Mouse (Mus musculus): ENCODE data around the gene Epb41l4b.
A peak's percentile ranks its signal among the peaks of the same experiment; 100 is the strongest.

Gene Epb41l4b

DNA sequence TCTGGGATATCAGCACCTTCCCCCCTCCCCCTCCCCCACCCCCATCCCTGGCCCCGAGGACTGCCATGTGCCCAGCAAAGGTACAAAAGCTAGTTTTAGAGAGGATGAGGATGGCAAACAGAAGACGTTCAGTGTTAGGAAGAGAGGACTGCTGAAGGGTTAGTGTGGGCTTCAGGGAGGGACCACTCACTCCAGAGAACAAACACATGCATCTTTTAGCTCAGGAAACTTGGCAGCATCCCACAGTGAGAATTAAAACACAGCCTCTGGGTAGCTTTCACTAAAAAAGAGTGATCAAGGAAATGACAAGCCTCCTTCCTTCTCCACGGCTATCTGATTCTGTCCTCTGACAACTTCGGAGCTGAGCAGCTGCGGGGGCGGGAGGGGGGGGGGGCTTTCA lies 132.3 kb downstream of the Epb41l4b start:
- no peak for DNase-seq (ENCODE audit: low spot score)

DNA sequence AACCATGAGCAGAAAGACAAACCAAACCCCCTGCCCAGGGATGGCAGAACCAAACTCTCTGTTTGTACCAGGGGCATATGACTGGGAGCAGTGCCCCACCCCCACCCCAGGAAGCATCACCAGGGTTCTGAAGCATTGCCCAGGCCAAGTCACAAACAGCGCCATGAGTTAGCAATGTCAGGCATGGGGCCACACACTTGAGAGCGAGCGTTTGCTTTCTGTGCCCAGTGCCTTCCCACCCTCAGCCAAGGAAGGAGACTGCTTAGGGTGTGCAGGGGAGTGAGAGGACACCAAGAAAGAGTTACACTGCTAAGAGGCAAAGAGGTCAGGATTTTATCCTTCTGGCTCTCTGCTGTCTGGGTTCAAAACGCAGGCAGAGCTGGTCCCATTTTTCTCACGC lies 132.8 kb downstream of the Epb41l4b start:
- no peak for DNase-seq (ENCODE audit: low spot score)

DNA sequence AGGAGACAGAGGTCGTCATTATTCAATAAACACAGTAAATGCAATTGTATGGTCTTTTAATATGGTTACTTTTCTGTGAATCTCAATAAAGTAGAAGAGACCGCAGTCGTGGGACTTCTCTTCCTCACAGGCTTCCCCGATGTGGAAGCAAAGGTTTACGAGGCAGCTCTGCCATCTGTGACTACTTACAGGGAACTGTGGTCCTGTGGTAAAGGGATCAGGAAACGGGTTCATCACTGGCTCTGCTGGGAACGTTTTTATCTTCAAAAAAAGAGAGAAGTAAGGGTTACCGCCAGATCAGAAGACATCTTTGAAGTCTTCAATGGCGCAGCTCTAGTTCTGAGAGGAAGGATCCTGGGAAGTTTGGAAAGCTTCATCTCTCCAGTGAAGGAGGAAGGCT lies 135.5 kb downstream of the Epb41l4b start:
- DNase-seq (ENCODE audit: low spot score): no peak

DNA sequence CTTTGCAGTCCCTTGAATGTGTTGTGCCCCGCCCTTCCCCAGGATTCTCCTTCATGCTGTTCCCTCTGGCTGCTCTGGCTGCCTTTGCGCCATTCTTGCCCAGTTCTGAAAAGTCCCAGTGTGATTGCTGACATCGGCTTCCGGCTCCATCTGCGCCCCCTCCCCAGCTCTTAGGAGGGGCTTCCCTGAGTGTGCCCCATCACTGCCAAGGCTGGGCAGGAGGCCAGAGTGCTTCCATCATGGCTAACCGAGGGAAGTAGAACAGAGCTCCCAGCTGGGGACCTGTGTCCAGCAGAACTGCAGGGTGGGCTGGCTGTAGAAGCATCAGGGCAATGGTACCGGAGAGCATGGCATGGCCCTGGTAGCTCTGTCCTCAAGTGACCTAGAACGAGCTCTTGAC lies 138.2 kb downstream of the Epb41l4b start:
- DNase-seq (ENCODE audit: low spot score): no peak

DNA sequence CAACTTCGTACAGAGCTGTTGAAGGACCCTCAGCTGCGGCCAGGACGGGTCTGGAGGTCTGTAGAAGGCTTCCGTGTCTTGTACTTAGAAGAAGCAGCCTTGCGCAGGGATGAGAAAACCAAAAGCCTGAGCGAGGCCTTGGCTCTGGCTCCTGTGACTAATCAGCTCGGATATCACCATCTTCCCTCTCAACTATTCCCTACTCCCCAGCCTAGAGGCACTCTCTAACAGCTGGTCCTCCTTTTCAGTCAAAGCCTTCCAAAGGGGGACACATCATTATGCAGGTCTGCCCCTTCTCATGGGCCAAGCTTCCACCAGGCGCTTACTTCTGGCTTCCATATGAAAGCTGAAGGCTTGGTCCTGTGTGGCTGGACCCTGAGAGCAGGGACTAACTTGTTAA lies 139.4 kb downstream of the Epb41l4b start:
- no peak for DNase-seq (ENCODE audit: low spot score)

DNA sequence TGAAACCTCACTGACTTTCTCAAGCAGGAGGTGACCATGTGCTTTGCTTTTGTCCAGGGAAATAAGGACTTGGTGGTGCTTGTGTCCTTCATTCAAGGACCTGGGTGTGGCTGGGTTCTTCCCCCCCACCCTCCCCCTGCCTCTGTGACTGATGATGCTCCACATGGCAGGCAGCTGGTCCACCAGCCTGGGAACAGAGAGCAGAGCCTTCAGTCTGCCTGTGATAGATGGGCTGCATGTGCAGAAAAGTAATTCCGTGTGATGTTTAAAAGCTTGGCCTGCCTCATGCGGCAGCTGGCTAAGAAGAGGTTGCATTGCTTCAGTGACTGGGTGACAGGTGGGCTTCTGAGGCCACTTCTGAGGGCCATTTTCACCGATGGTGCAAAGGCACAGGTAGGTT lies 140.5 kb downstream of the Epb41l4b start:
- DNase-seq (ENCODE audit: low spot score): no peak

DNA sequence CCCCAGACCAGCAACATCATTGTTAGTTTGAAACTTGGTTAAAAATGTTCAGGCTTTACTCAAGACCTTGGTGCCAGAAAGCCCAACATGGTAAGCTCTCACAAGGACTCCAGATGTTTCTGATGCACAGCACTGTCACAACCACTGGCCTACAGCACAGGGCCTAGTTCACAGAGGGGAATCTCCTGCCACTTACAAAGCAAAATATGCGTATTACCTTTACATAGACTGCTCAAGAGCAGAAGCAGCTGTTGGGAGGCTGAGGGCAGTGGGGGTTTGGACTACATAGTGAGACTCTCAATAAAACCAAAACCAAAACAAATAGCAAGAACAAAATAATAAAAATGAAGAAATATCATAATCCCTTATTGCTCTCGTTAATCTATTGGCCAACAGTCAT lies 141.8 kb downstream of the Epb41l4b start:
- no peak for DNase-seq (ENCODE audit: low spot score)

DNA sequence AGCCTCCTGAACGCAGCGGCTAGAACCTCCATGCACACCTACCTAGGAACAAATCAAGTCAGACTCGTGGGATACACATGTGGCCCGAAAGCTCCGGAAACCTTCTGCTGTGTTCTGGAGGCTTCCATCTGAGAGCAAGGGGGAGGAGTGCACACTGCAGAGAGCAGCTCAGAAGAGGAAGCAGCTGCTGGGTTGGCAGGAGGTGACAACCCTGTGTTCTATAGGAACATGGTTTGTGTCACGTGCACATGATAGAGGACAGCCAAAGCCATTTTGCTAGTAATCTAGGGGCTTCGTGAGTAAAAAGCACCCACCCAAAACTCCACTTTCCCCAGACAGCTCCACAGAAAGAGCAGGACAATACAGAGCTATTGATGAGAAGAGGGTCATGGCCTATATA lies 149.9 kb downstream of the Epb41l4b start:
- no peak for DNase-seq (ENCODE audit: low spot score)

DNA sequence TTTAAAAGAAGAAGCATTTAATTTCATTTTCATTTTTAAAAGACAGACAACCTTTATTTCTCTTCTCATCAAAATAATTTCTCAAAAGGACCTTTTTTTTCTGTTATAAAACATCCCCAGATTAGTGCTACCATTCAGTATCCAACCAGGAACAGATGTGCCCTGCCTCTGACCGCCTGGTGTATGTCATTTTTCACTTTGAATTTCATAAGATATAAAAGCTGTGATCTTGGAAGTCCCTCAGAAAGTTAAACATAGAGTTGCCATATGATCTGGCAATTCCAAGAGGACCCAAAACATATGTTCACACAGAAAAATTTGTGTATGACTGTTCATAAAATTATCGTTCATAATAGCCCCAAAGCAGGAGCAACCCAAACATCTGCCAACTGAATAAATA lies 151.3 kb downstream of the Epb41l4b start:
- DNase-seq (ENCODE audit: low spot score): no peak

DNA sequence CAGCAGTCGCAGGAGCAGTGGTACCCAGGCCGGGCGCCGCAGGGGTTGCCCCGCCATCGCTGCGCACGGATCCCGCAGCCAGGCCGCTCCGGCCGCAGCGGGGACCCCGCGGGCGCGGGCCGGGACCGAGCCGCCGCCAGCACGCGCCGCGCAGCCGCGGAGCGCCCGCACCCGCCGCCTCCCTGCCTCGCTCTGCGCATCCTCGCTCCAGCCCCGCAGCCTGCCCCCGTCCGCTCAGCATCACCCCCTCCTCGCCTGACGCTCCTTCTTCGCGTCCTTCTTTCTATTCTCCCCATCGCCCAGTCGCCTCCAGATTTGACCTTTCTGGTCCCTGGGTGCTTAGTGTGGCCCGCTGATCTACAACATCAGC lies 153.0 kb downstream of the Epb41l4b start, which contains the start of gene Frrs1l:
Frrs1l (minus strand) TSS at position 177 of the 370 bp plus-strand sequence.
- DNase-seq (ENCODE audit: low spot score): peak; percentile 58

DNA sequence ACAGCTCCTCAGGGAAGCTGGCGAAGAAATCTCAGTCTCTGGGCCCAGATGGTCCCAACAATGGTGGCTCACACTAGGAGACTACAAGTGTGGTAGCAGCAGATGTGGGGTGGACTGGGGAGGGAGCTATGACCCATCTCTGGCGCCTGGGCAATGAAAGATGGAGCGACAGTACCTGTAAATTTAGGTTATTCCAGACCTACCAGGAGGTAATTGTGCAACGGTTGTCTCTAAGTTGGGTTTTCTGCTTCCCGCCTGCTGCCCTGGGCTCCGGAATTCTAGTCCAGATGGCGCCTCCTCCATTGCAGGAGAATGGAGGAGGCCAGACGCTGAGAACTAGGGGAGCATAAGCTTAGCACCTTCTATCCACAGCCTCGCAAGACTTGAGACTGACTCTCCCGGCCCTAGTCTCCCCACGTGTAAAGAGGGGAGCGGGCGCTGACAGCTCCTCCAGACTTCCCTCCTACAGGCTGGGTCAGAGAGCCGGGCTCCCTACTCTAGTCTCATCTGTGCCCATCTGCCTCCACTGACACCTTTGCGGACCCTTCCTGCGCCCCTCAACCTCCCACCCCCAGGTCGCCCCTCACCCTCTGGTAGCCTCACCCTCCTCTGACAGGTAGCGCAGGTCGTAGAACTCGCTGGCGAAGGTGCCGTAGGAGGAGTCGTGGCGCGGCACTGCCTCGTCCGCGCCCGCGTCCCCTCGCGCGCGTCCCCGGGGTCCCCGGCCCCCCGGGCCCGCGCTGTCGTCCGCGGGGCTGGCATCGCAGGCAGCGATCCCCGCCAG lies 153.6 kb downstream of the Epb41l4b start:
- DNase-seq (ENCODE audit: low spot score): peak; percentile 56

DNA sequence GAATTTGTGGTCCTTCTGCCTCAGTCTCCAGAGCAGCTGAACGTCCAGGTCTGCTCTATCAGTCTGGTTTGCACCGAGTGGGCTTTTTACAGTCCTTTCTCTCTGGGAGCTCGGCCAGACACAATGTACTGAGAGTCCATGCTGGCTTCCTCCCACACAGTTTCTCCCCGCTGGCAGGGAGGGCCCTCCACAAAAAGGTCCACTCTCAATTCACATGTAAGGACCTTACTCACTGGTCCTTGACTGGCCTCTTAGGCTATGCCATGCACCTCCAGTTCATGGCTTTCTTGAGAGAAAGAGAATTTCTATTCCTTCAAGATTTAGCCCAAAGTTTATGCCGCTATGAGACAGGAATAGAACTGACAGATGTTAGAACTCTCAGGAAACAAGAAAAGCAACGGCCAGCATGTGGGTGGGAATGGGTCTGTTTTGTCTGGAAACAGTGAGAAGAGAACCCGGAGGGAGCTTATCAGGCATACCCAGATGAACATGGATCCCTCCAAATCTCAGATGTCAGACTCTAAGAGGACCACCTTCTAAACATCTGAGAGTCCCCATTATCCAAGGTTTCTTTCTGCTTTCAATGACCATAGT lies 177.6 kb downstream of the Epb41l4b start:
- DNase-seq (ENCODE audit: low spot score): no peak

DNA sequence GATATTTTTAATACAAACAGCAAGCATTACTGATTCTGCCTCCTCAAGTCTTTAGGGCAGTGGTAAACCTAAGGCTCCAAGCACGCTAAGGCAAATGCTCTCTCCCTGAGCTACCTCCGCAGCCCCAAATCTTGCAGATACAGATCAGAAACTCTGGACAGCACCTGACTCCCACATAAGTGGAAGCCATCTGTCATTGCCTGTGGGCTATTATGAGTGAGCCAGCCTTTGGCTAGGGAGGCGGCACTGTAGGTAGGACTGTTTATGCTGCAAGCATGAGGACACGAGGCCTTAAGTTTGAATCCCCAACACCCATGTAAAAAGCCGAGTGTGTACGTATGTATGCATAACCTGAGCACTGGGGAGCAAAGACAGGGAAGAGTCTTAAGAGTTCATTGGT lies 179.6 kb downstream of the Epb41l4b start:
- no peak for DNase-seq (ENCODE audit: low spot score)

DNA sequence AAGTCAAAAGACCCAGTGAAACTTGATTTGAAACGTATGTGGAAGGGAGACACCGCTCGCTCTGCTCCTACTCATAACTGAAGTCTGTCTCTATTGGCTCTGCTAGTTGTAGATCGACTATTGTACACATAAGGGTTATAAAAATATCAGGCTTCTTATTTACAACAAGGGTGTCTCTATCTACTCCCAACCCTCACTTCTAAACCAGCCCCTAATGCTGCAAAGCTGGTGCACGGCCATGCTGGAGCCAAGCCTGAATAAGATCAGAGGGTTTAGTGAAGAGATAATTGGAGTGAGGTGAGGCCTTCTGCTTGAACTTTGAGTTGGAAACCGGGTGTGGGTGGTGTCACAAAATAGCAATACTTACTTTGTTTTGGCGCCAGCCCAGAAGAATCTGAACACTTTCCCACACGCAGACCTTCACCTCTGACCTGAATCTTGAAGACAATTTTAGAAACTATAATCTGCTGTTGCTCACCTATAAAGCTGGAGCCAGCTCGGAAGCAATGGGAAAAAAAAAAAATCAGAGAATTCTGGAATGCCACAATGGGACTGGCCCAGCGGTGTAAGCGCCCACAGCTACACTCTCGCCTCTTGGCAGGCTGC lies 181.8 kb downstream of the Epb41l4b start:
- DNase-seq (ENCODE audit: low spot score): no peak

DNA sequence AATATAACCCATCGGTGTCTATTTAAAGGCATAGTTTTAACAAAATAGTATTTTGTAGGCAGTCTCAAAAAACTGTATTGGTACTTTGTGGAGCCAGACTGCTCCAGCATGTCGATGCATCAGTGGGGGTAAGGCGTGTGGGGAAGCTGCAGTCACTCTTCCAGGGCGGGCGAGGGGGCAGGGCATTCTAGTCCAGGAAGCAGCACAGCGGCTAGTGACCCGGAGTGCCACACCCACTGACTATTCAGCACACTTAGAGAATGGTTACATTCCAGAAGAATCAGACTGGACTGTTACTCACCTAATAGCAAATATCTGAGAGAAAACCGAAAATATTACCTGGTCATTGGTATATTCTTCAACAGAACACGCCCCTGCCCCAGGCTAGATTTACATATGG lies 185.7 kb downstream of the Epb41l4b start:
- DNase-seq (ENCODE audit: low spot score): no peak

DNA sequence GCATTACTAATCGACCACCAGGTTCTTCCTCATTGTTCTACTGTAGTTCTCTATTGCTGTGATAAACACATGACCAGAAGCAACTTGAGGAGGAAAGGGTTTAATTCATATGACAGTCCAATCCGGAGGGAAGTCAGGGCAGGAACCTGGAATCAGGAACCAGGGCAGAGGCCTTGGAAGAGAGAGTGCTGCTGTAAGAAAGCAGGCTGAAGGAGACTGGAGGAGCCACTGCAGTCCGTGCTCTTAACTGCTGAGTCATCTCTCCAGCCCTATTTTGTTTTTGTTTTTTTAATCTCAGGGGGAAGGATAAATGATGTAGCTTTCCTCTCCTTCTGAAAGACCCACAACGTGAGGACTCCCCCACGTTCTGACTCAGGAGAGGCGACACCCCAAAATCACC lies 190.0 kb downstream of the Epb41l4b start:
- no peak for DNase-seq (ENCODE audit: low spot score)

DNA sequence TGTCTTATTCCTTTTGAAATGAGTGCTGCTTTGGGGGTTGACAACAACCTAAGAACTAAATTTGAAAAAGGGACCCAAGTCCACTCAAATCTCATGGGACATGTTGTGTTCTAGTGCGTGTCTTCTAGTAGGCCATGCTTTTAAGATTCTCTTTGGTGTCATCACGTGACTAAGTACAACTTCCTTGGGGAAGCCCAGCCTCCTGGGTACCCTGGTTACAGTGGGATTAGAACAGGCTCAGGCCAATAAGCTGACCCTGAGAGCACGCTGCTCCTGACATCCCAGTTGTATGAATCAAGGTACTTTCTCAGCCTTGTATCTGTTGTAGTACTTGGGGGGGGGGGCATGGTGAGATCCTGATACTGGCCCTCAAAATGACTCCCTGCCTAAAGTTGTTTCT lies 191.5 kb downstream of the Epb41l4b start:
- no peak for DNase-seq (ENCODE audit: low spot score)

DNA sequence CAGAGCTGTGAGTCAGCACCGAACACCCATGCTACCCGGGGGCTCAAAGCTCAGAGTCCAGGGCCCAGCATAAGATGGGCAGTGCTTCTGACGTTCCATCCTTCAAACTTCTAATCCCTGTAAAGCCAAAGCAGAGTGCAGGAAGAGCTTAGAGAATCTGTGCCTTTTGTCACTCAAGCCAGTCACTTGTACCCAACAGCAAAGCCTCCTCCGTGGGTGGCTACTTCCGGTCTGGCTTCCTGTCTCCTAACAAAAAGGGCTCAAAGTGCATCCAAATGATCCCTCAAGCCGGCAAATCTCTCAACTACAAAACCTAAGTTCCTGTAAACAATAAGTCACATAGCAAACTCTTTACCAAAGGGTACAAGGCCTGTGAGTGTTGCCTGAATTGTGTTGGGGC lies 193.7 kb downstream of the Epb41l4b start:
- DNase-seq (ENCODE audit: low spot score): no peak

DNA sequence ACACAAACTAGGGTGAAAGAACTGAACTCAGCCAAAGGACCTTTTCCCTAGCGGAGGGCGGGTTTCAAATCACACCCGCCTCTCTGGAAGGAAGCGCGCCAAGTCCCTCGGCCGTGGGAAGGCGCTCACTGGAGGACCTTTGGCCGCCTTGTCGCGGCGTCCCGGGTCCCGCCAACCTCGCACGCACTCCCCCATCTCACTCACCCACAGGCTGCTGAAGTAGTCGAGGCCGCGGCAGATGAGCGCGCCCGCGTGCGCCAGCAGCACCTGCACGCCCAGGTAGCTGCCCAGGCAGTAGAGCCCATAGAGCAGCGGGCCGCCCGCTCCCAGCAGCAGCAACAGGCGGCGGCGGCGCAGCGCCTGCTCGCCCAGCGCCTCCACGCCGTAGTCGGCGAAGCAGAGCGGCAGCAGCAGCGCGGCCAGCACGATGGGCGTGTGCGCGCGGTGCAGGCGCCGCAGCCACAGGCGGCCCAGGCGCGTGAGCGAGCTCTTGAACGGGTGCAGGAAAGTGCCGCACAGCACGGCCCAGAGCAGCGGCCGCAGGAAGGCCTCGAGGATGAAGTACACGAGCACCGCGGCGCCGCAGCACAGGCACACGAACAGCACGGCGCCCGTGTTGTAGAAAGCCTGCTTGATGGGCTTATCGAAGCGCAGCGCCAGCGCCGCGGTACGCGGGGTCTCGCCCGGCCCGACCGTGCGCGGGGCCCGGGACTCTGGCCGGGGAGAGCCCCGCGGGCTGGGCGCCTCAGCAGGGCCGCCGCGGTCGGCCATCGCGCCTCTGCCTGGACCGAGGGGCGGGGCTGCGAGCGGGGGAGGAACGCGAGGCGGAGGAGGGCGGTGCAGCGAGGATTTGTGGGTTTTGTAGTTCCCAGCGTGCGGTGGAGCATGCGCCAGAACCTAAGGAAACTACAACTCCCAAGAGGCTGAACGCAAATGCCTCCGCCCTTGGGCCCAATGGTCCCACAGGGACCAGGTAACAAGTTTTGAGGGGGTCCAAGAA lies 196.3 kb downstream of the Epb41l4b start, which contains the start of gene Tmem245:
Tmem245 (minus strand) TSS at position 797 of the 1,000 bp plus-strand sequence.
- peak; percentile 95 for DNase-seq (ENCODE audit: low spot score)

DNA sequence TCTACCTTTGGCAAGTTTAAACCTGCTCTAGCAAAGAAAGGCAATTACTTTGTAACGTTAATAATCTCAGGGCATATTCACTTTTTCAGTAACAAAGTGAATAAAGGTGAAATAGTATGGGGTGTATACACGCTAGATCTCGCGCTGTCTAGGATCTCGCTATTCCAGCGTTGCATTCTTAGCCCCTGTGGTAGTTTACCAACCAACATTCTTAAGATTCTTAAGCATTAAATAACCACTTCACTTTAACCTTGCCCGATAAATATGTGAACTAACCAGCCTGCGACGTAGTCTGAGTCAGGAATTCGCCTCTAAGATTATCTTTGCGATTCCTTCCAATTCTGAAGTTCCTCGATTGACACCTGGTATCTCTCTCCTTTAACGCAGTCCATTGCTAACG lies 197.1 kb downstream of the Epb41l4b start:
- no peak for DNase-seq (ENCODE audit: low spot score)

DNA sequence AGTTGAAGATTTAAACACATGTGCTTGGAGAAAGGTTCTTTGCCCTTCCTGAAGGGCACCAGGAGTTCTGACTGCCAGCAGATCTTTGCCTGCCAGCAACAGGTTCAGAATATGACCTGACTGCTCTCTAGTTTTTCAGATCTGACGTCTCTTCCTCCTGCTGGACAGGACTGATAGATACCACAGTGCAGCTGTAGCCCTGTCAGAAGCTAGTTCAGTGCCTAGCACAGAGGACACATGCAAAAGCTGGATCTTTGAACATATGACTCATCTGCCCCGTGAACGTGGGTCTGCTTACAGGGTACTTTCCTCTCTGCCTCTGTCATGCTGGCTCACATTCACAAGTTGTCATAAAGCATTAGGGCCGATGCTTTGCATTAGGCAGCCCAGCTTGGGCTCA lies 199.0 kb downstream of the Epb41l4b start:
- DNase-seq (ENCODE audit: low spot score): peak; percentile 35

DNA sequence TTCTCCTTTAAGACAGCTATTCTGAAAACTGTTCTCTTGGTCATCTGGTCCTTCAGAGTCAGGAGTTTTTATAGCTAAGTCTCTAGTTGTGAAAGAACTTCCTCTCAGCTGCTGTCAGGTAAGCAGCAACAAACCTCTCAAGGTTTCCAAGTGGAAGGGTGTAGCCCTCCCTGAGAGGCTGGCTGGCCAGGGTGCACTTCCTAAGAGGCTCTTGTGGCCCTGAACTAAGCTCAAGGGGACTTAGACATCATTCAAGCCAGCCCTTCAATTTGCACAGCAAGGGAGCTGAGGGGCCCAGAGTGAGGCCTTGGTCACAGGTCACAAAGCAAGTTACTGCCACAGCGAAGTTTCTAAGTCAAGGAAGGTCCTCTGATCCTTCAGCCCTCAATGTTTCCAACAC lies 200.0 kb downstream of the Epb41l4b start:
- no peak for DNase-seq (ENCODE audit: low spot score)
